Mouse (Mus musculus): ENCODE results near the gene Ugt1a9.

DNA sequence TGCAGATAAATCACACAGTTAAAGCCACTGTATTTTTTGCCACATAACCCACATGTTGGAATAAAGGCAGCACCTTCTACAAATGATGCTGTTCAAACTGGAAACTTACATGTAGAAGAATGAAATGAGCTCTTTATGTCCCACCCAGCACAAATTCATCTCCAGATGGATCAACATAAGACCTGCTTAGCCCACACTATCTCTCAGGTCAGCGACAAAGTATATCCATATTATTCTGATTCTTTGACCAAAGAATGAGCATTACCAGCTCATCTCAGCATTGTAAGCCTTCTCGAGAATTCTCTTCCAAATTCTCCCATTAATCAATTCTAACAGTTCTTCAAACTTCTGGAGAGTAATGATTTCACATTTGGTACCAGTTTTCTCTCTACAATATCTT is 151.6 kb downstream of the Ugt1a9 start:
- TF ChIP-seq FLI1 (IDR thresholded peaks at IDR 0.05; ENCODE audit: low read length): no peak
- no peak for TF ChIP-seq GATA1 (IDR thresholded peaks at IDR 0.05; ENCODE audit: borderline replicate concordance, low read length)
